Mouse (Mus musculus) erythroblast, adult 5-6 weeks (primary cell): ENCODE measurements around the gene Tmem219. TPM values are rescaled to one million over a fixed set of nuclear protein-coding genes. Genes with fewer than 3 reads are reported as not detected.

Experiments used
- ATAC-seq: replicated peaks from 2 replicates; pipeline ENCODE4 v1.8.0; 2016; ENCODE audit warnings: moderate number of reproducible peaks, mild to moderate bottlenecking, moderate TSS enrichment, inconsistent platforms; ENCODE audit not compliant: poor library complexity, low FRiP score, severe bottlenecking
- total RNA-seq, 2 experiments: library from RNA; stranded (forward) in 1 of 2; stranded (reverse) in 1 of 2; fragments of 150-400 nt in 1 of 2; fragments of 200-764, 138-1000 nt in 1 of 2; gene quantifications; 2 replicates each; pipeline versions ENCODE4 v1.2.3 to v1.2.4; 2015 to 2017; ENCODE audit warnings: low replicate concordance in 2 of 2

Tmem219 gene
- total RNA-seq (2015; ENCODE audit: low replicate concordance) (4.0 and 6.3 TPM in 2 replicates), total RNA-seq (2017; ENCODE audit: low replicate concordance) (2.1 and 6.8 TPM in 2 replicates)

DNA sequence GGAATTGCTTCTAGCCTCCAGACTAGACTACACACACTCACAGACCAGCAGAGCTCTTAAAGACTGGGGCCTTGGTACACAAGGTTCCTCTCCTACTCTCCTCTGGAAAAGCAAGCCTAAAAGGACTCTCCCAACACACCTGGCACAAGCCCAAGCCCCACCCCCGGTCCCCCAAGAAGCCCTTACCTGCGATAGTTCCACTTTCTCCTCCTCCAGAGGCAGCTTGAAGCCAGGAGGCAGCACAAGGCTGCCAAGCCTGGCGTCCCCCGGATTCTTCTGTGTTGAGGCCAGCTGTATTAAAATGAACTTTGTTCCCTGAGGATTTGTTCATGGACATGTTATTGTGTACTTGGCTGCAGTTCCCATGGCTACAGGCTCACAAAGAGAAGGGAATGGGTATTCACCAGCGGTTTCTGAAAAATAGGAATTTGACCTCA, at the start of gene Tmem219:
Tmem219 (minus strand) TSS at position 294 of the 437 bp plus-strand sequence.
- no peak for ATAC-seq

DNA sequence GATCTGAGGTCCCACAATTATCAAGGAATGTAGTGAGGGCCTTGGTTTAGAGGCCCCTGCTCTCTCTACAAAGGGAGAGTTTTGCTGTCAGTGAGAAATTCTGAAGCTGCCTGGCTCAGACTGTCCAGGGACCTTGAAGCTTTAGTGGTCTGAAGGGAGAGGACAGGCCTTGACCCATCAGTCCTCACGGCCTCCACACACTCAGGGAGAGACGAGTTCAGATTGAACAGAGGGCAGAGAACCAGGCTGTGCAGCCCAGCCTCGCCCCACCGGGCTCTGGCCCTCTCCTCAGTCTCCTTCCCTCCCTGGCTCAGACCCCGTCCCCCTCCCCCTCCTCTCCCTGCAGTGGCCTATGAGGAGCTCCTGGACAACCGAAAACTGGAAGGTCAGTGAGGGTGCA, 44.6 kb upstream of the Tmem219 start:
- no peak for ATAC-seq

DNA sequence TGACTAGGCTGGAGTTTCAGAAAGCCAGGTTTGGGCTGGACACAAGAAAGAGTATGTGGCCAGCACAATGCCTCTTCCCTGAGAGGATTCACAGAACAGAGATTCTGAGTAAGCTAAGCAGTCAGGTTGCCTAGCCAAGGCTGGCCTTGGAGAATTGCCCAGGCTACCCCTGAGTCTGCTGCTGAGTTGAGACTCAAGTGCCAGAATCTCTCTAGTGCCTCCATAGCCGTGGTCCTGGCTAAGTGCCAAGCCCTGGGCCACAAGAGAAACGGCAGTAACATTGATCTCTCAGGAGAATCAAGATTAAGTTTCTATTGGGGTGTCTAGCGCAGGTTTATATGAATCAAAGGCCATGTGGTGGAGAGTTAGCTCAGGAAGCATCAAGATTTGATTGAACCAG, 42.9 kb upstream of the Tmem219 start:
- ATAC-seq, result no peak

DNA sequence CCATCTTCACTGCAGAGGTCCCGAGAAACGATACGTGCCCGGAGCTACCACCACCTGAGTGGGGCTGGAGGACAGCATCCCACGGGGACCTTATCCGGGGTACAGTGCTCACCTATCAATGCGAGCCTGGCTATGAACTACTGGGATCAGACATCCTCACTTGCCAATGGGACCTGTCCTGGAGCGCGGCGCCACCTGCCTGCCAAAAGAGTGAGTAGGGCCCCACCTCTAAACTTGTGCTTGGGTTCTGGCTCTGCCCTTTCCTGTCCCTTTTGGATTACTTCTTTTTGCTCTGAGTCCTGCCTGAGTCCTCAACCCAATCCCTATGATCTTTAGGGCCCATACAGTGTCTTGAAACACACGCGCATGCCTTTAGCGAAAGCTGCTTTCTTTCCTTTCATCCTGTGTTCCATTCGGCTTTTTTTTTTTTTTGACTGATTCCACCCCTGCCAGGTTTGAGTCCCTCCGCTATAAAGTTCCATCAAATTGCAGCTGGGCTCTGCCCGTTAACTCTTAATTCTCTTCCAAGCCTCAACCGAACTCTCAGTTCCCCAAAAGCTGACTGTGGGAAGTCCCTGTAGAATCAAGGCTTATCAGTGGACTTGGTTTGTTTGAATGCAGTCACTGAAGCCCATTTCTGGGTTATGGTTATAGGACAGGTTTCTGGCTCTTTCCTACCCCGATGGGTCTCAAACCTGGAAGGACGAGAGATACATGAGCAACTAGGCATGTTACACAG, 41.0 kb upstream of the Tmem219 start:
- no peak for ATAC-seq

DNA sequence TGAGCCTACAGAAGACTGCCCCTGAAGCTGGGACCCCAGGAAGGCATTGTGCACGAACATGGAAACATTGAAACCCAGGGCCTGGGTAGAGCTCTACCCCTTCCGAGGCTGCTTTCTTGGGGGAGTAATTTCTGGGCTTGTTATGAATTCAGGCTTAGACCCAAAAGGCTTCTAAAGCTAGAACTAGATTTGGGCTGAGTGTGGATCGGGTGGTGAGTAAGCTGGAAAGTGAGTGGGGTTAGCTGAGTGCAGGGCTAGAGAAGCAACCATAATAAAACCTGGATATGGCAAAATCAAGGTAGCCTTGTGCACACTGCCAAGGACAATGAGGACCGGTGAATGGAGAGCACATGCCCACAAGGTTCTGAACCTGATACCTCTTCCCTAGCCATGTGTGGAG, 39.2 kb upstream of the Tmem219 start:
- no peak for ATAC-seq

DNA sequence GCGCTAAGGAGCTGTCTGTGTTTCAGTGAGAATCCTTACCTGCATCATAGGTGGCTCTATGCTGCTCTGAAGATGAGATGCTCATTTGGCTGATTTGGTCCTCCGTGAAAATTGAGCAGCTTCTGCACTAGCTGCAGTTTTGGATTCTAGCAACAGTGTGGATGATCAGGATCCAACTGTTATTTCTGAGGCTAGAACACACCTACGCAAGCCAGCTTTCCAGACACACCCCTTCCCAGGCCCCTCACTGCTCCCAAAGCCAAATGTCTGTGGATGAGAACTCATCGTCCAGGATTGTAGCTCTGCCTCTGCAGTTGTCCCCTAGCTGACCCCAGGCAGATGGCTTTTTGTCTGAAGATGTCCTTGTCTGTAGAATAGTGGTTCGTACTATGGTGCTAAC, 38.4 kb upstream of the Tmem219 start:
- no peak for ATAC-seq

DNA sequence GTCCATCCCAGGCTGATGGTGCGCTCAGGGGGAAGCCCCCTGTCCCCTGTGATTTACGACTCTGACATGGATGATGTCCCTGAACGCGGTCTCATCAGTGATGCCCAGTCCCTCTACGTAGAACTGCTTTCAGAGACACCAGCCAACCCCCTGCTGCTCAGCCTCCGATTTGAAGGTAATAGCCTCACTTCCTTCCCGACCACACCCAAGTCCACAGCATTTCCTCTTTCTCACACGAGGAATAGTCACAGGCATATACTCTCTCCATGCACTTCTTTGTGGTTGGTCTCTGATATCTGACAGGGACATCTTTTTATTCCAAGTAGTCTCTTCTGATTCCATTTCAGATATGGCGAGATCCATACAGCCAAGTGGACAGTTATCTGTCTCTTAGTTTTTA, 37.1 kb upstream of the Tmem219 start:
- no peak for ATAC-seq

DNA sequence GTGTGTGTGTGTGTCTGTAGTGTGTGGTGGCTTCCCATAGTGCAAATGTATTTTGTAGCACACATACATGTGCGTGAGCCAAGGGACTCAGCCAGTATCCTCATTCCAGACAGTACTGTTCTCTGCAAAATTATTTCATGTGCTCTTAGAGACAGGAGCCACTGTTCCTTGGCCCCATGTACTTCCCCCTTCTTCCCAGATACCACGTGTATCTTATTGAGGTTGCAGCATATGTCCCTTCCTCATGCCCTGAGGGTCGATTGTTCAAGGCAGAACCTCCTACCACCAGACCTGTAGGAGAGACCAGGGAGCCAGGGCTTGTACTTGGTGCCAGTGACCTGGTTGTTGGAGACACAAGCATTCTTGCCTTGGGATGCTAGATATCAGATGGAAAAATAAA, 32.4 kb upstream of the Tmem219 start:
- ATAC-seq, result no peak

DNA sequence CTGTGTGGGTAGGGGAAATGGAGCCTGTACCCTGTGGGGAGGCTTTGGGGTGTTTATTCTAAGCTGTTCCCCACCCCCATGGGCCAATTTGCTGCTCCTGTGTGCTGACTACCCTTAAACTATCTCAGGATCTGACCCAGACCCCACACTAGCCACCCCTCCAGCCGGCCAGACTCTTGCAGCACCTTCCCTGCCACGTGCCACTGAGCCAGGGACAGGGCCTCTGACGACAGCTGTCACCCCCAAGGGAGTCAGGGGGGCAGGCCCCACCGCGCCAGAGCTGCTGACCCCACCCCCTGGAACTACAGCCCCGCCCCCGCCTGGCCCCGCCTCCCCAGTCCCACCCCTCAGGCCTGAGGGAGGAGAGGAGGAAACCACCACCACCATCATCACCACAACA, 29.9 kb upstream of the Tmem219 start:
- no peak for ATAC-seq

DNA sequence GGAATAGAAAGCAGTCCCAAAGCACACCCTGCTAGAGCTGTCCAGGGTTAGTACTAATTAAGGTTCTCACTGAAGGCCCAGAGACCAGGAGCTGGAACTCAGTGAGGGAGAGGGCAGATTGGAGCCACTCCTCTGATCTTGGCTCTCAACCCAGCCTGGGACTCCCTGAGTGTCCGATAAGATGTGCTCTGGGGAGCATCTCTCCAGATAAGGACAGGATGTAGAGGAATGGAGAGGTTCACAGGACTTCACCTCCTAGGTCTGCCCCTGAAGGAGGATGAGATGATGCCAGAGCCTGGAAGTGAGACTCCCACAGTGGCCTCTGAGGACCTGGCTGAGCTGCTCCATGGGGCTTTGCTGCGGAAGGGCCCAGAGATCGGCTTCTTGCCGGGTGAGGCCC, 29.0 kb upstream of the Tmem219 start:
- no peak for ATAC-seq

DNA sequence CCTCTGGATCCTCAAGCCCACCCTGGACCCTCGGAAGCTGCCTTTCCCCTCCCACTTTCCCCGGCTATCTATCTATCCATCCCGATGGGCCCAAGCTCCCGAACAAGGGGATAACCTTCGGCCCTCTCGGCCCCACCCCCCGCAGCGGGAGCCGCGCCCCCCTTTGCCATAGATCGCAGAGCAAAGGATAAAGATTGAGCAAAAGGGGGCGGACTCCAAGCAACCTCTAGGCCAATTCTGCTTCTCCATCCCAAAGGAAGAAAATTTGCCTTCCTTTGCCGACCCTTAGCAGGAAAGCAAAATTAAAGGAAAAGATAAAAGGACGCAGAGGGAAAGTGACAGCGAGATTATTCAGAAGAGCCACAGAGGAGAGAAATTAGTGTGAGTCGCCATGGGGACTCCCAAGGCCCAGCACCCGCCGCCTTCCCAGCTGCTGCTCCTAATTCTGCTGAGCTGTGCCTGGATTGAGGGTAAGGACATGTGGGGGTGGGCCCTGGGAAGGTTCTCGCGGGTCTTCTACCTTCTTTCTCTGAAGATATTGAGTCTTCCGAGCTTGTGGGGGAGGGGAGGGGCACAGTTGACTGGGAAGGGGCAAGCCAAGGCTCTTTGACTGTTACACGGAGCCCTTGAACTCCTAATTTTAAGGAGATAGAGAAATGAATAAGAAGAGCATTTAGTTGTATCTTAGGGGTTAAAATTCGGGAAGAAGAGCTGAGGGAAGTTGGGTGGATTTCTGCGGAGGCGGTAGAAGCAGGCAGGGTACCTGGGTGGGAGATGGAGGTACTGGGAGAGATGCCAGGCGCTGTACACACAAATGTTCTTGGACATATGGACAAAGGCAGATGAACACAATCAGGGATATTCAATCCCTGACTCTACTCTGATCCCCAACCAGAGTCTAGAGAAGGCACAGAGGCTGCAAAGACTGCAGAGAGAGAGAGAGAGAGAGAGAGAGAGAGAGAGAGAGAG, 28.2 kb upstream of the Tmem219 start:
- ATAC-seq, result no peak

DNA sequence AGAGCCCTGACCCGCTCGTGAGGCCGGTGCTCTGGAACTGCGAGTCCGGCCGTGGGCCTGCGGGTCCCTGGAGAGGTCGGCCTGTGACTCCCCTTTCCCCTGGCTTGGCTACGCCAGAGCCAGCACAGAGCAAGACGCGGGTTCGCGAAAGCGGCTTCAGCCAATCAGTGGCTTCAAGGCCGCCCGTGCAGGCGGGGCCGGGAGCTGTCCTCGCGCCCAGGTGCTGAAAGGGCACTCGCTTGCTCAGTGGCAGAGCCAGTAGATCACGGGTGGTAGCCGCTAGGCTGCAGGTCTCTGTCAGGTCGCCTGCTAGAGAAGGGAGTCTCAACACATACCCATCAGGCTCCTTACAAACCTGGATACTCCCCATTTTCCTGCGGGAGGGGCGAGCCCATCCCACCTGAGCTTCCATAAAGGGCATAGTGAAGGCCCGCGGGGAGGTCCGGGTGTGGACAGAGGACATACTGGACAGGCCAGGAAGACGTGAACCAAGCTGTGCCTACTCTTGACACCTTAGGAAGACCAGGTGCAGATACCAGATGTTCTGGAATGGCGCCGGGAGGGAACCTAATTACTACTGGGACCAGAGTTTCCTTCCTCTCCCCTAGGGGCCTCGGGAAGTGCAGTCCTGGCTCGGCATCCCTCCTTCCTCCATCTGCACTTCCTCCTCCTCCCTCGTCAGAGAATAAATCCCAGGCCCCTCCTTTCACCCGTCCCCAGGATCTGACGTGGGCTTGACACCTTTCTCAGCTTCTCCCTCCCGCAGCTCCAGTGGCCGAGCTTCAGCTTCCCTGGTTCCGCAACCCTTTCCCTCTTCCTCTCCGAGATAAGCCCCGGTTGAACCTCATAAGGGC, 27.3 kb upstream of the Tmem219 start, which contains the start of gene Sez6l2:
Sez6l2 (plus strand) TSS at position 771 of the 854 bp plus-strand sequence.
- ATAC-seq, result peak; percentile 73

DNA sequence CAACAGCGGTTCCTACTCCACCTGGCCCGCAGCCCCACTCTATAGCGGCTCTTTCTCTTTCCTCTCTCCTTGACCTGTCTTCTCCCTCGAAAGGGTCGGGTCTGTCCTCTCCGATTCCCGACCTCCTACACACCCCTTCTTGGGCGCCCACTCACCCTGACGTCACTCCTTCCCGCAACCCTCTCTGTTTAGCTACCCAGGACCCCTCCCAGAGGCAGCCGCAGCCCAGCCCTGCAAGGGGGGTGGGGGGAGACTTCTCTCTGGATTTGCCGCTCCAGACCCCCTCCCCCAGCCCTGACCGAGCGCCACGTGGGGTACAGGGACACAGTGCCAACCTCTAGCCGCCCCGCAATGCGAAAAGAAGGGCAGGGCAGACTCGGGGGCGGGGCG, 26.7 kb upstream of the Tmem219 start, which contains the start of gene Asphd1:
Asphd1 (minus strand) TSS at position 180 of the 390 bp plus-strand sequence.
- no peak for ATAC-seq

DNA sequence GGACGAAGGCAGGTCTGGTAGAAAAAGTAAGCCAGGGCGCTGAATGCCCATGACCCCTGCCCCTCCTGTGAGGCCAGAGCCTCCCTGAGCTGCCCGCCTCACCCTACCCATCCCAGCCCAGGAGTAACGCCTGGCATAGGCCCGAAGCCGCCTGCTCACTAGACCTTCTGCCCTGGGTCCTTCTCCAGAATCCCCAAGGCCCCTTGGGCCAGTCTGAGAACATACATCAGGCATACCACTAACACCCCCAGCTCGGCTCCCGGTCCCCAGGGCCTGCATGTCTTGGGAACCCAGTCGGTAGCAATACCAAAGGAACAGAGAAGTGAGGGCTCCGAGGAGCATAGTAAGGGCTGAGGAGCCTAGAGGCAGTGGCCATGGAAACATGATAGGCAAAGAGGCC, 25.9 kb upstream of the Tmem219 start:
- ATAC-seq, result no peak

DNA sequence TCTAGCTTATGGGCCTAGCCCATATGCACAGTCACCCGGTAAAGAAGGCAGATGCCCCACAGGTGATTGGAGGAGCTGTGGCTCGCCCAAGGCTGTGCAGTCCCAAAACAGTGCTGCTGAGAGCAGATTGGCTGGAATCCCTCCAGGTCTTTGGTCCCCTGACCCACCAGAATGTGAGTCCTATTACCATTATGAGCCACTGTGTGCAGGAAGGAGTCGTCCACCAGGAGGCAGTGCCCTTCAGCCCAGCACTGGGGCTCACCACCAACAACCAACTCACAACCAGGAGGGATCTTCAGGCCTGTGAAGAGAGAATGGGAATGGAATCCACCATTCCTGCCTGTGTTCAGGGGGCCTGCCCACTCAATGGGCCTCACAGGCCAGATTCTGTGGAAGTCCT, 23.8 kb upstream of the Tmem219 start:
- peak; percentile 41; the same call in 1 of the 2 replicates for ATAC-seq

DNA sequence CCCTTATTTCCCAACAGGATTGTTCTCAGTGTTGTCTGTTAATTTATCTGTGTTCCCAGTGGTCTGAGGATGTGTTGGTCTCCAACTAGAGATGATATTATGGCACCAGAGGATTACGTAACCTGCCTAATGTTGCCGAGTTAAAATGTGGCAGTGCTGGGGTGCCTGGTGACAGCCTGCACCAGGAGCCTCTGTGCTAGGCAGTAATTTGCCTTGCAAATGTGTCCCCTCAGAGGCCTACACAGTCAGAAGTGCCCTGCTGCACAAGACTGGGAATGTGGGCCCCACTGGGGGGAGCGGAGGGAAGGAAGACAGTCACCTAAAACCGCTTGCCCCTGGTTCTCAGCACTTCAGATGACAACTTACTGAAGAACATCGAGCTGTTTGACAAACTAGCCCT, 19.1 kb upstream of the Tmem219 start:
- no peak for ATAC-seq

DNA sequence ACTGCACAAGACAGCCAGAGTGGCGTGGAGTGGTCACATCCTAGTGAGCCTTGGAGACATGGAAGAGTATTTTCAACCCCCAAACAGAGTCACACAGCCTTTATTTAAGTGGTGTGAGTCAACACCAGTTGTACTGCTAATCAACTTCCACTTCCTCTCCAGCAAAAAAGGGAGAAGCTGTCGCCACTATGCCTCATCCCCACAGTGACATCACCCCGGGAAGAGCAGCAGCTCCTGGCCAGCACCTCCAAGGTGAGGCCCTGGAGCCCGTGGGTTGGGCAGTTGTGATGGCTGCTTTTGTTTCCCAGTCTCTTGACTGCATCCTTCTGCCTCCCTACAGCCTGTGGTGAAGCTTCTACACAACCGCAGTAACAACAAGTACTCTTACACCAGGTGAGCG, 18.5 kb upstream of the Tmem219 start:
- no peak for ATAC-seq

DNA sequence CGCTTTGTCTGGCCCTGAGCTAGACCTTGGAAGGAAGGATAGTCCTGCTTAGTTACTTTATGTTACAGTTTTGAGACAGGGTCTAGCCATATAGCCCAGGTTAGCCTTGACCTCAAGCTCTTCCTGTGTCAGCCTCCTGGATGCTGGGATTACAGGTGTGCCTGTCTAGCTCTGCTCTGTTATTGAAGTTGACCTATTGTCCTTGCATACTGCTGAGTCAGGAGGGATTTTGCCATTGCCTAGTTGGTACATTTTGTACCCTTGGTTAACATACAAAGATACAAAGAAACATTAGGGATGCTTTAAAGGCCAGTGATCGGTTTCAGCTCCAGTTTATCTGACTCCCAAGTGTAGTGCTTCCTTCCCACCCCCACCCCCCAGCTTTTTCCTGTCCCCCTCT, 9.9 kb upstream of the Tmem219 start:
- ATAC-seq, result no peak

DNA sequence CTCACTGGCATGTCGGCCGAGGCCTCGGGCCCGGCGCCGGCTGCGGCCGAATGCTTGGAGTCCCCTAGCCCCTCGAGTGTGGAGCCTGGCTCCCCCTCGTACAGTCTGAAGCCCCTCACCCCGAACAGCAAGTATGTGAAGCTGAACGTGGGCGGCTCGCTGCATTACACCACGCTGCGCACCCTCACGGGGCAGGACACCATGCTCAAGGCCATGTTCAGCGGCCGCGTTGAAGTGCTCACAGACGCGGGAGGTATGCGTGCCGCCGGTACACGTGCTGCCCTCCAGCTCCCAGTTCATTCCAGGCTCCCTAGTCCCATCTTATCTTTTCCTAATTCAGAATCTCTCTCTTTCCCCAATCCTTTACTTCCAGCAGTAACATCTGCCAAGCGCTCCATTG, 6.3 kb upstream of the Tmem219 start:
- peak; percentile 21 for ATAC-seq
